Mouse (Mus musculus): ENCODE measurements around the gene Atxn7. TPM values are rescaled to one million over a fixed set of nuclear protein-coding genes. Genes with fewer than 3 reads are reported as not detected.

Atxn7 gene
- polyA plus RNA-seq, 1 experiment: 9.6 TPM

GRCm38 (mm10) chr14:13960079-13960478 is 1.2 kb upstream of the Atxn7 start:
- Histone ChIP-seq H3K4me1 (ENCODE audit: control insufficient read depth, insufficient read depth, low read length) (peaks cover 3% of the 10 kb centered on the region), H3K27me3 (ENCODE audit: control insufficient read depth, insufficient read depth, low read length, poor library complexity, severe bottlenecking) (no peaks in the 10 kb centered on the region), H3K9ac (ENCODE audit: low read depth, poor library complexity, severe bottlenecking) (peak overlapping the region; percentile 88), H3K36me3 (ENCODE audit: control insufficient read depth, insufficient read depth, low read length, poor library complexity, severe bottlenecking) (no peaks in the 10 kb centered on the region), H3K4me3 (ENCODE audit: low read depth, low read length) (peak overlapping the region; percentile 96), H3K27ac (ENCODE audit: insufficient read depth, low read length) (no peak overlapping the region; the same call in 1 of the 2 replicates), H3K9me3 (replicated peaks; ENCODE audit: control insufficient read depth, insufficient read depth, low read length, poor library complexity, severe bottlenecking) (no peaks in the 10 kb centered on the region)
- TF ChIP-seq EP300 (IDR thresholded peaks at IDR 0.05; ENCODE audit: insufficient read depth, low read depth, low read length): no peak
- TF ChIP-seq CTCF (IDR thresholded peaks at IDR 0.05; ENCODE audit: low read depth, low read length): no peak
- no peak for TF ChIP-seq POLR2A (IDR thresholded peaks at IDR 0.05; ENCODE audit: insufficient read depth, low read length)

- no peaks in the 10 kb centered on the region for H3K36me3 ChIP-seq (ENCODE audit: control insufficient read depth, insufficient read depth, low read length, poor library complexity, severe bottlenecking)
- H3K4me3 ChIP-seq (ENCODE audit: low read depth, low read length): peak overlapping the region; percentile 96
- peak overlapping the region; percentile 88 for H3K9ac ChIP-seq (ENCODE audit: low read depth, poor library complexity, severe bottlenecking)
- H3K27me3 ChIP-seq (ENCODE audit: control insufficient read depth, insufficient read depth, low read length, poor library complexity, severe bottlenecking): no peaks in the 10 kb centered on the region
- H3K4me1 ChIP-seq (ENCODE audit: control insufficient read depth, insufficient read depth, low read length): peaks cover 3% of the 10 kb centered on the region
- no peaks in the 10 kb centered on the region for H3K9me3 ChIP-seq (replicated peaks; ENCODE audit: control insufficient read depth, insufficient read depth, low read length, poor library complexity, severe bottlenecking)
- peak overlapping the region; percentile 30; the same call in 1 of the 2 replicates for H3K27ac ChIP-seq (ENCODE audit: insufficient read depth, low read length)
- TF ChIP-seq CTCF (IDR thresholded peaks at IDR 0.05; ENCODE audit: low read depth, low read length) (no peak), POLR2A (IDR thresholded peaks at IDR 0.05; ENCODE audit: insufficient read depth, low read length) (no peak), EP300 (IDR thresholded peaks at IDR 0.05; ENCODE audit: insufficient read depth, low read depth, low read length) (no peak)
Measured at GRCm38 (mm10) chr14:13960482-13961325, 536 bp upstream of the Atxn7 start.

- H3K36me3 ChIP-seq (ENCODE audit: control insufficient read depth, insufficient read depth, low read length, poor library complexity, severe bottlenecking): no peaks in the 10 kb centered on the region
- no peaks in the 10 kb centered on the region for H3K27me3 ChIP-seq (ENCODE audit: control insufficient read depth, insufficient read depth, low read length, poor library complexity, severe bottlenecking)
- no peak overlapping the region for H3K9ac ChIP-seq (ENCODE audit: low read depth, poor library complexity, severe bottlenecking)
- peaks cover 3% of the 10 kb centered on the region for H3K4me1 ChIP-seq (ENCODE audit: control insufficient read depth, insufficient read depth, low read length)
- H3K4me3 ChIP-seq (ENCODE audit: low read depth, low read length): no peak overlapping the region
- H3K27ac ChIP-seq (ENCODE audit: insufficient read depth, low read length): no peak overlapping the region
- TF ChIP-seq CTCF (IDR thresholded peaks at IDR 0.05; ENCODE audit: low read depth, low read length) (no peak), POLR2A (IDR thresholded peaks at IDR 0.05; ENCODE audit: insufficient read depth, low read length) (no peak), EP300 (IDR thresholded peaks at IDR 0.05; ENCODE audit: insufficient read depth, low read depth, low read length) (no peak)
- no peaks in the 10 kb centered on the region for H3K9me3 ChIP-seq (replicated peaks; ENCODE audit: control insufficient read depth, insufficient read depth, low read length, poor library complexity, severe bottlenecking)
Measured at GRCm38 (mm10) chr14:13962476-13962875, 1.2 kb downstream of the Atxn7 start.

- TF ChIP-seq POLR2A (IDR thresholded peaks at IDR 0.05; ENCODE audit: insufficient read depth, low read length): no peak
- TF ChIP-seq CTCF (IDR thresholded peaks at IDR 0.05; ENCODE audit: low read depth, low read length): no peak
- TF ChIP-seq EP300 (IDR thresholded peaks at IDR 0.05; ENCODE audit: insufficient read depth, low read depth, low read length): no peak
- H3K27ac ChIP-seq (ENCODE audit: insufficient read depth, low read length): no peak overlapping the region
- H3K4me1 ChIP-seq (ENCODE audit: control insufficient read depth, insufficient read depth, low read length): peaks cover 3% of the 10 kb centered on the region
- H3K36me3 ChIP-seq (ENCODE audit: control insufficient read depth, insufficient read depth, low read length, poor library complexity, severe bottlenecking): no peaks in the 10 kb centered on the region
- no peak overlapping the region for H3K4me3 ChIP-seq (ENCODE audit: low read depth, low read length)
- H3K9me3 ChIP-seq (replicated peaks; ENCODE audit: control insufficient read depth, insufficient read depth, low read length, poor library complexity, severe bottlenecking): no peaks in the 10 kb centered on the region
- H3K9ac ChIP-seq (ENCODE audit: low read depth, poor library complexity, severe bottlenecking): no peak overlapping the region
- no peaks in the 10 kb centered on the region for H3K27me3 ChIP-seq (ENCODE audit: control insufficient read depth, insufficient read depth, low read length, poor library complexity, severe bottlenecking)
Measured at GRCm38 (mm10) chr14:13963527-13963926, 2.3 kb downstream of the Atxn7 start.

- Histone ChIP-seq H3K4me3 (ENCODE audit: low read depth, low read length) (no peak overlapping the region), H3K9me3 (replicated peaks; ENCODE audit: control insufficient read depth, insufficient read depth, low read length, poor library complexity, severe bottlenecking) (no peaks in the 10 kb centered on the region), H3K36me3 (ENCODE audit: control insufficient read depth, insufficient read depth, low read length, poor library complexity, severe bottlenecking) (no peaks in the 10 kb centered on the region), H3K27me3 (ENCODE audit: control insufficient read depth, insufficient read depth, low read length, poor library complexity, severe bottlenecking) (no peaks in the 10 kb centered on the region), H3K27ac (ENCODE audit: insufficient read depth, low read length) (no peak overlapping the region), H3K9ac (ENCODE audit: low read depth, poor library complexity, severe bottlenecking) (no peak overlapping the region), H3K4me1 (ENCODE audit: control insufficient read depth, insufficient read depth, low read length) (no peaks in the 10 kb centered on the region)
- no peak for TF ChIP-seq EP300 (IDR thresholded peaks at IDR 0.05; ENCODE audit: insufficient read depth, low read depth, low read length)
- no peak for TF ChIP-seq POLR2A (IDR thresholded peaks at IDR 0.05; ENCODE audit: insufficient read depth, low read length)
- peak; percentile 26 for TF ChIP-seq CTCF (IDR thresholded peaks at IDR 0.05; ENCODE audit: low read depth, low read length)
Measured at GRCm38 (mm10) chr14:13967607-13968006, 6.4 kb downstream of the Atxn7 start.

- H3K27ac ChIP-seq (ENCODE audit: insufficient read depth, low read length): no peak overlapping the region
- TF ChIP-seq POLR2A (IDR thresholded peaks at IDR 0.05; ENCODE audit: insufficient read depth, low read length) (no peak), CTCF (IDR thresholded peaks at IDR 0.05; ENCODE audit: low read depth, low read length) (no peak), EP300 (IDR thresholded peaks at IDR 0.05; ENCODE audit: insufficient read depth, low read depth, low read length) (no peak)
- no peak overlapping the region for H3K9ac ChIP-seq (ENCODE audit: low read depth, poor library complexity, severe bottlenecking)
- no peaks in the 10 kb centered on the region for H3K36me3 ChIP-seq (ENCODE audit: control insufficient read depth, insufficient read depth, low read length, poor library complexity, severe bottlenecking)
- H3K9me3 ChIP-seq (replicated peaks; ENCODE audit: control insufficient read depth, insufficient read depth, low read length, poor library complexity, severe bottlenecking): no peaks in the 10 kb centered on the region
- H3K4me3 ChIP-seq (ENCODE audit: low read depth, low read length): no peak overlapping the region
- H3K27me3 ChIP-seq (ENCODE audit: control insufficient read depth, insufficient read depth, low read length, poor library complexity, severe bottlenecking): no peaks in the 10 kb centered on the region
- H3K4me1 ChIP-seq (ENCODE audit: control insufficient read depth, insufficient read depth, low read length): no peaks in the 10 kb centered on the region
Measured at GRCm38 (mm10) chr14:13968476-13968875, 7.2 kb downstream of the Atxn7 start.
